Mouse (Mus musculus) naive thymus-derived CD4-positive, alpha-beta T cell, adult 5 months (primary cell): Measurements from ENCODE around the gene Cst9. TPM values are rescaled to one million over a fixed set of nuclear protein-coding genes. Genes with fewer than 3 reads are reported as not detected.

Source experiments
- polyA plus RNA-seq: library from polyadenylated mRNA; unstranded; fragments of 100-300 nt; shearing (Covaris generic); gene quantifications from one replicate; pipeline ENCODE4 v1.2.1, GENCODE M21; 2017

The Cst9 gene
- polyA plus RNA-seq: not detected

DNA sequence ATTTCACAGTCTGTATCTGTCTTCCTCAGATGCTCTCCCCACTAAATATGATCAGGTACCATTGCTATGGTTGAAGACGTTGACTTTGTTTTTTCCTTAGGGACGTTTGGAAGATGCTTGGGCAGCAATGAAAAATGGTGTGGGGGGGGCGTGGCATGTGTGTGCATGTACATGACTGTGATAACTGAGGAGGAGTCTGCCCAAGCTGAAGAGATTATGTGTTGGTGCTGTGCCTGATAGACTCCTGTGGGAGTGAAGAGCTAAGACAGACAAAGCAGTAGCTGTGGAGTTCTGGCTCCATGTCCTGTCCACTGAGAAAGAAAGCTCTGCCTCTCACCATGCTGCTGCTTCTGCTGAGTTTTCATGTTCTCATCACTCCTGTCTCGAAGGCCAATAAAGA lies at the start of gene Cst9:
Gene Cst9 (plus strand): TSS at position 236 of the 400 bp plus-strand sequence.

DNA sequence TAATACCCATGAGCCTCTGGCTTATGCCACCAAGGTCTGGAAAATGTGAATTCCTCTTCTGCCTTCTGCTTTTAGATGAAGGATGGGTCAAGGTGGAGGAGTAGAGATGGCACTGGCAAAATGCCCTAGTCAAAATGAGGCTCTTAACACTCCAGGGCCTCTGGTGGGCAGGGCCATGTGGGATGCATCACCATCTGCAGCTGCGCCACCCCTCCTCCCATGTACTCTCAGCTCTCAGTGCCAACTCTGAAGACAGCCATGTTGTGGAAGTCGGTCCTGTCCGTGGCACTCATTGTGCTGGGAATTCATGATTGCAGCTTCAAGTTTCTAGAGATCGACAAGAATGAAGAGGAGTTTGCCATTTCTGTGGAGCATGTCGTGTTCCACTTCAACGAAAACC lies 45.8 kb upstream of the Cst9 start, which contains the start of gene Cst12:
Gene Cst12 (plus strand): TSS at position 220 of the 400 bp plus-strand sequence.

GRCm38 (mm10) chr2:148798485-148798884 lies 36.5 kb upstream of the Cst9 start, which contains the start of gene Cst8:
Gene Cst8 (plus strand): TSS chr2:148798785.

GRCm38 (mm10) chr2:148819909-148820308 lies 15.0 kb upstream of the Cst9 start, which contains the start of gene Cst13:
Gene Cst13 (plus strand): TSS chr2:148820081.

DNA sequence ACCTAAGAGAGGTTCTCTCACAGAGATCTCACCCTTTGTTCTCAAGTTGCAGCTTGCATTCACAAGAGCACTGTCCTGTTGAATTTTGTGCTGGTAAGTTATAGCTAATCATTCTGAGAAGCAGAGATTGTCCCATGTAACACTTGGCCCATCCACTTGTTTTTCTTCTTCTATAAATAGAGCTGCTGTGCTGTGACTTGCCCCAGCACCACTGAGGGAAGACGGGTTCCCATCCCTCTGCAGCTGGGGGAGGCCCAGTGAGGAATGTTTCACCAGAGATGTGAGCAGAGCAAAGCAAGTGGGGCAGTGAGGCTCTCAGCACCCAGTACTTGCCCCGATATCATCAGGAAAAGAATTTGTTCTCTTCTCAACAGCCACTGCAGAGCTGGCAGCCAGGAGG lies 30.0 kb downstream of the Cst9 start, which contains the start of gene 9230104L09Rik:
Gene 9230104L09Rik (minus strand): TSS at position 73 of the 400 bp plus-strand sequence.

DNA sequence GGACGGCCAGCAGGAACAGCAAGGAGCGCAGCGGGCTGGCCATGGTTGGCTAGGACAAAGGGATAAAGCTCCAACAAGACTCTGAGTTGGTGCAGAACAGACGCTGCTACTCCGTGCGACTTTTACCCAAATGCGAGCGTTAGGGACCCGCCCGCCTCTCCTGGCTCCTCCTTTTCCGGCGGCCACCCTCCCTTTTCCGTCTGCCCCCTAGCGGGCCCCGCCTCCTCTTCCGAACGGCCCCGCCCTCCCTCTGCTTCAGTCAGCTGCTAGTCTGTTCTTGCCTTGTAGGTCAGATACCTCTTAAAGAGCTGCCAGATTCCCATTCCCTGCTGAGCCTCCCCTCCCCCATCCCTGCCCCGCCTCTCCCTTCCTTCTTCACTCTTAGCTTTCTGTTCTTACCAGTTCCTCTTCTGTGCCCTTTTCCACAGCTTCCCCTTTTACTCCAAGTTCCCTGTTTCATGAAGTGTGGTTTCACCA lies 40.4 kb downstream of the Cst9 start, which contains the start of gene Cst3:
Gene Cst3 (minus strand): TSS at position 358 of the 477 bp plus-strand sequence.

Other genes starting within 250 kb of the Cst9 start
- gene Nxt1, start 162.5 kb upstream of the Cst9 start, polyA plus RNA-seq: 45.6 TPM
- 6.5 TPM for gene Gzf1, start 154.1 kb upstream of the Cst9 start, polyA plus RNA-seq
- gene Napb, start 102.7 kb upstream of the Cst9 start, polyA plus RNA-seq: 0.93 TPM
- not detected for gene Cstl1, start 84.8 kb upstream of the Cst9 start, polyA plus RNA-seq
- gene Cst11, start 63.6 kb upstream of the Cst9 start, polyA plus RNA-seq: not detected
- gene 8030411F24Rik, start 53.1 kb upstream of the Cst9 start, polyA plus RNA-seq: not detected
- not detected for gene Cst12, start 45.8 kb upstream of the Cst9 start, polyA plus RNA-seq
- not detected for gene Cst8, start 36.4 kb upstream of the Cst9 start, polyA plus RNA-seq
- not detected for gene Cst13, start 15.1 kb upstream of the Cst9 start, polyA plus RNA-seq
- not detected for gene 9230104L09Rik, start 29.9 kb downstream of the Cst9 start, polyA plus RNA-seq
- 66.9 TPM for gene Cst3, start 40.5 kb downstream of the Cst9 start, polyA plus RNA-seq
- gene Gm1330, start 168.1 kb downstream of the Cst9 start, polyA plus RNA-seq: not detected
- not detected for gene Gm10750, start 182.1 kb downstream of the Cst9 start, polyA plus RNA-seq